In genomic region chr17:30901627-30902026, GRCm38 (mm10) we compare ENCODE assay signal across 8 mouse cellular contexts. TPM values are rescaled to one million over a fixed set of nuclear protein-coding genes. Genes with fewer than 3 reads are reported as not detected.
DNase-seq lines count a peak whose midpoint lies in the region; ATAC-seq lines count a peak whose summit lies in the region.

Gene Glp1r, plus strand, starts transcription at chr17:30901817.

- WGBS in kidney, embryonic 15.5 days = under 1% methylated on average over 37 of the region's 37 CpGs
- WGBS in forebrain, embryonic 12.5 days = under 1% methylated on average over 33 of the region's 37 CpGs
- WGBS in limb, embryonic 12.5 days = under 1% methylated on average over 25 of the region's 37 CpGs
- under 1% methylated on average over 37 of the region's 37 CpGs for WGBS in midbrain, embryonic 14.5 days

- H3K4me3 ChIP-seq in kidney, embryonic 15.5 days (replicated peaks) = peak within 1 kb of the TSS; percentile 49
- H3K4me3 ChIP-seq in forebrain, embryonic 12.5 days (replicated peaks) = peak within 1 kb of the TSS; percentile 50
- peak within 1 kb of the TSS; percentile 48 for H3K4me3 ChIP-seq in limb, embryonic 12.5 days (replicated peaks)
- peak within 1 kb of the TSS; percentile 41 for H3K4me3 ChIP-seq in midbrain, embryonic 14.5 days (replicated peaks; ENCODE audit: low read depth, low read length)

- H3K36me3 ChIP-seq in kidney, embryonic 15.5 days = no peaks in the 10 kb centered on the region
- no peaks in the 10 kb centered on the region for H3K36me3 ChIP-seq in forebrain, embryonic 12.5 days (replicated peaks)
- H3K36me3 ChIP-seq in limb, embryonic 12.5 days = no peaks in the 10 kb centered on the region
- H3K36me3 ChIP-seq in midbrain, embryonic 14.5 days (ENCODE audit: control insufficient read depth, insufficient read depth, low read length) = no peaks in the 10 kb centered on the region

- no peaks in the 10 kb centered on the region for H3K9me3 ChIP-seq in kidney, embryonic 15.5 days (replicated peaks)
- no peaks in the 10 kb centered on the region for H3K9me3 ChIP-seq in forebrain, embryonic 12.5 days
- H3K9me3 ChIP-seq in limb, embryonic 12.5 days = 0 out of 2 replicates have a peak, but pooled peaks cover 3% of the 10 kb centered on the region
- no peaks in the 10 kb centered on the region for H3K9me3 ChIP-seq in midbrain, embryonic 14.5 days (ENCODE audit: control insufficient read depth, low read length)

- H3K27ac ChIP-seq in kidney, embryonic 15.5 days = no peak within 1 kb of the TSS
- no peak within 1 kb of the TSS for H3K27ac ChIP-seq in forebrain, embryonic 12.5 days
- no peak within 1 kb of the TSS for H3K27ac ChIP-seq in limb, embryonic 12.5 days
- no peak within 1 kb of the TSS for H3K27ac ChIP-seq in midbrain, embryonic 14.5 days (replicated peaks; ENCODE audit: low read depth, low read length)

- 0 out of 2 replicates have a peak, but pooled peaks have one; percentile 36 for ATAC-seq in kidney, embryonic 15.5 days (replicated peaks; ENCODE audit: low FRiP score)
- no peak for ATAC-seq in forebrain, embryonic 12.5 days (ENCODE audit: low FRiP score)
- ATAC-seq in limb, embryonic 12.5 days (ENCODE audit: insufficient number of reproducible peaks, insufficient read depth, low FRiP score, low TSS enrichment, low read depth) = no peak
- ATAC-seq in midbrain, embryonic 14.5 days (ENCODE audit: low FRiP score, low TSS enrichment) = no peak

- no peak for DNase-seq in kidney, adult 8-10 months
- peak; percentile 26 for DNase-seq in midbrain, embryonic 14.5 days
- DNase-seq in left cerebral cortex, adult 9 months (ENCODE audit: low spot score in 2 of 2) = no peak
- no peak for DNase-seq in urinary bladder, postnatal 36 days (ENCODE audit: low spot score in 2 of 2)
- no peak for DNase-seq in cerebellum, adult 11-12 months

- H3K9ac ChIP-seq in kidney, embryonic 15.5 days = peak within 1 kb of the TSS; percentile 36; the same call in 1 of the 2 replicates
- H3K9ac ChIP-seq in forebrain, embryonic 12.5 days = peak within 1 kb of the TSS; percentile 59
- H3K9ac ChIP-seq in limb, embryonic 12.5 days (replicated peaks) = peak within 1 kb of the TSS; percentile 53
- H3K9ac ChIP-seq in midbrain, embryonic 14.5 days (replicated peaks; ENCODE audit: low read length) = peak within 1 kb of the TSS; percentile 64

- peak within 1 kb of the TSS; percentile 94 for H3K4me2 ChIP-seq in kidney, embryonic 15.5 days
- peak within 1 kb of the TSS; percentile 98 for H3K4me2 ChIP-seq in forebrain, embryonic 12.5 days
- H3K4me2 ChIP-seq in limb, embryonic 12.5 days = peak within 1 kb of the TSS; percentile 88
- peak within 1 kb of the TSS; percentile 96 for H3K4me2 ChIP-seq in midbrain, embryonic 14.5 days (ENCODE audit: low read length)

- peaks cover 54% of the 10 kb centered on the region for H3K27me3 ChIP-seq in kidney, embryonic 15.5 days
- peaks cover 54% of the 10 kb centered on the region for H3K27me3 ChIP-seq in forebrain, embryonic 12.5 days
- H3K27me3 ChIP-seq in limb, embryonic 12.5 days = peaks cover 96% of the 10 kb centered on the region
- peaks cover 20% of the 10 kb centered on the region for H3K27me3 ChIP-seq in midbrain, embryonic 14.5 days (ENCODE audit: control insufficient read depth, insufficient read depth, low read length)

- peaks cover 8% of the 10 kb centered on the region for H3K4me1 ChIP-seq in kidney, embryonic 15.5 days
- peaks cover 11% of the 10 kb centered on the region for H3K4me1 ChIP-seq in forebrain, embryonic 12.5 days
- H3K4me1 ChIP-seq in limb, embryonic 12.5 days (replicated peaks) = peaks cover 7% of the 10 kb centered on the region
- peaks cover 6% of the 10 kb centered on the region; the same call in 1 of the 2 replicates for H3K4me1 ChIP-seq in midbrain, embryonic 14.5 days (ENCODE audit: control insufficient read depth, insufficient read depth, low read length)

RNA-seq across cellular contexts. Expression of gene Glp1r, which starts in this region (rescaled TPM):
- 0.28 and 0.42 TPM in 2 replicates for polyA plus RNA-seq in kidney, embryonic 15.5 days (2015; fragmentation: Nextera tagmentation; extraction: Ambion mirVana)
- polyA plus RNA-seq in forebrain, embryonic 12.5 days (2016; fragmentation: Nextera tagmentation; extraction: Ambion mirVana) = 0.05 TPM in 2 replicates
- polyA plus RNA-seq in limb, embryonic 12.5 days (2016; fragmentation: Nextera tagmentation; extraction: Ambion mirVana) = not detected in 2 replicates
- polyA plus RNA-seq in midbrain, embryonic 14.5 days (2014; fragmentation: Nextera tagmentation; extraction: Ambion mirVana) = 0.46 and 0.58 TPM in 2 replicates

Comparison
In these comparisons a context has a peak if more than half of its experiments do, and no peak if none do; other contexts are left out.
1. Peak in ATAC-seq, H3K4me3 ChIP-seq, H3K9ac ChIP-seq and H3K4me2 ChIP-seq in kidney, embryonic 15.5 days; RNA of the gene not detected or under 1 TPM.
2. Peak in DNase-seq, H3K4me3 ChIP-seq, H3K9ac ChIP-seq and H3K4me2 ChIP-seq in midbrain, embryonic 14.5 days; RNA of the gene not detected or under 1 TPM.